Comparison of ENCODE assay signal across 20 mouse cellular contexts in genomic region chr12:108515464-108515863, GRCm38 (mm10).
"Had no signal": no experiment of that assay in that cellular context is flagged by ENCODE, and none has a peak within 500 bp of the region (broad histone marks: within the 10 kb centered on the region; RNA-seq: fewer than 3 reads in every experiment).

No protein-coding gene starts in this region.

- DNase-seq: gastrocnemius, postnatal 14 days; gastrocnemius, postnatal 36 days; heart, adult 11 months; heart, adult 2 months; heart, postnatal 14 days; heart, postnatal 36 days; kidney, adult 11 months; kidney, adult 2 months; kidney, postnatal 10 days; kidney, postnatal 4 days; left cerebral cortex, postnatal 4 days had no signal

- H3K4me1 ChIP-seq: heart, embryonic 15.5 days; hindbrain, embryonic 13.5 days; hindbrain, embryonic 15.5 days; limb, embryonic 15.5 days; liver, embryonic 12.5 days had no signal

- H3K9ac ChIP-seq: heart, embryonic 13.5 days; heart, embryonic 15.5 days; hindbrain, embryonic 13.5 days; hindbrain, embryonic 15.5 days; limb, embryonic 13.5 days; limb, embryonic 15.5 days; liver, embryonic 12.5 days had no signal

- H3K27me3 ChIP-seq: heart, embryonic 13.5 days; heart, embryonic 15.5 days; hindbrain, embryonic 13.5 days; hindbrain, embryonic 15.5 days; limb, embryonic 13.5 days; limb, embryonic 15.5 days; liver, embryonic 12.5 days had no signal

- H3K4me3 ChIP-seq: heart, adult 2 months; heart, embryonic 13.5 days; heart, embryonic 15.5 days; hindbrain, embryonic 13.5 days; hindbrain, embryonic 15.5 days; layer of hippocampus, adult 2 months; limb, embryonic 13.5 days; limb, embryonic 15.5 days; liver, embryonic 12.5 days had no signal

- H3K9me3 ChIP-seq: heart, embryonic 13.5 days; heart, embryonic 15.5 days; hindbrain, embryonic 13.5 days; hindbrain, embryonic 15.5 days; limb, embryonic 13.5 days; limb, embryonic 15.5 days; liver, embryonic 12.5 days had no signal

- H3K27ac ChIP-seq: heart, adult 2 months; heart, embryonic 13.5 days; heart, embryonic 15.5 days; hindbrain, embryonic 13.5 days; hindbrain, embryonic 15.5 days; hindbrain, postnatal 0 days; layer of hippocampus, adult 2 months; limb, embryonic 13.5 days; limb, embryonic 15.5 days; liver, embryonic 12.5 days had no signal

- H3K36me3 ChIP-seq: liver, embryonic 12.5 days had no signal
